Mouse (Mus musculus) retina, embryonic 14.5 days (tissue): ENCODE measurements at regions not wholly inside any gene's neighbourhood (a gene's known extent, or its start where the extent isn't known, plus 50 kb on each side); places are given as distances from the start of the nearest gene placed in this dataset.
"Not testable (repeated sequence)": the region's sequence is repeated elsewhere in the genome, so short reads cannot be mapped to it uniquely, and the experiment has no call there.

Experiments
- DNase-seq: peaks from one replicate; pipeline ENCODE4 v3.0.0-alpha.2; 2015; ENCODE audit warnings: low spot score

DNA sequence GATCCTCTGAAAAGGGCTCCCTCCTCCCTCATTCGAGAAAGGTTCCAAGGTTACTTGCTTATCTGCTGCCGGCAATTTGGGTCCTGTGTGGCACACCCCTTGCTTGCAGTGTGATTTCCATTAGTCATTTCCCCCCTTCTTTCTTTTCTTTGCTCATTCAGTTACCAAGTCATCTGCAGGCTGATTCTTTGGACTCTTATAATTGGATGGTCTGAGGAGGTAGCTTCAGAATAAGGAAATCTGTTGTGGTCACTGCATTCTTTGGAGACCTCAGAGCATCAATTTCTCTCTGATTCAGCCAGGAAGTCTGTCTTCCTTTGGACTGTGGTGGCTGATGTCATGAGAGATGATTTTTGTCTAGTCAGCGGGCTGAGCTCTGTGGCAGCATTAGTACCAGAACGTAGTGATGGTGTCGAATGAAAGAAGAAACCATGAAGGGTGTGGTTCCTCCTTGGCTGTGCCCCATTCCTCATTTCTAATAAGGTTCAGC, 91.4 kb upstream of the Mdm1 start:
- no peak for DNase-seq

- no peak for DNase-seq
Observed at GRCm38 (mm10) chr10:118052042-118052441, 89.6 kb upstream of the Mdm1 start.

GRCm38 (mm10) chr10:118052477-118052876, 89.1 kb upstream of the Mdm1 start:
- DNase-seq = no peak

DNA sequence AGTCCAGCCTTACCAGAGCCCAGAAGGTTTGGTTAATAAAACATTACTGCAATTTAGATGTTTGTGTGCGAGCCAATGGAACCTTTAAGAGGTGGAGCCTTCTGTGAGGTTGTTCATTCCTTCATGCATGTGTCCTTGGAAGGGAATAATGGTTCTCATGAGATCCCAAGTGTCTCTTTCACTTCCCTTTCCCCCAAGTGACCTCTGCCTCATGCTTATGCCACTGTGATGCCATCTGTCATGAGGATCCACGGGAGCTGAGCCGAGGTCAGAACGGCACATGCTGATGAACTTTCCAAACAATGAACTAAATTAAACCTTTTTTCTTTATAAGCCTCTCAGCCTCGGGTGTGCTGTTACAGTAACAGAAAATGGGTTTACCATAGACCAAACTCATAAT, 88.6 kb upstream of the Mdm1 start:
- no peak for DNase-seq

DNA sequence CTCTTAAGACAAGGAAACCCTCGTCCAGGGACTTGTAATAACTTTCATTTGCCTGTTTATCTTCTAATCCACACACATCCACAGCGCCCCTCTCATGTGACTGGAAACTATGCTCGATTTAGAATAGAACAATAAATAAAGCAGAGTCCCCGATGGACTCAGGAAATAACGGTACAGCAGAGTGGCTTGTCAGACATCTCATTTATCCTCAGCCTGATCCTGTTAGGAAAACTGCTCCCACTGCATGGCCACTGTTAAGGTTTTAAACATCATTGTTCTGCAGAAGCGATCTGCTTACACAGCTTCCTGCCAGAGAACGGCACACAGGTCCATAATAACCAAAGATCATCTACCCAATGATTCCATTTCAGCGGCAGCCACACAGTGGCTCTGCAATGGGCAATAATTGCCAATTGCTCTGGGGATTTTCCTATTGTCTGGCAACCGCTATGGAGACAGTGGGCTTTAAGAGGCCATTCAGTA, 84.8 kb upstream of the Mdm1 start:
- DNase-seq = peak; percentile 30

- no peak for DNase-seq
Observed at GRCm38 (mm10) chr10:118057516-118057915, 84.1 kb upstream of the Mdm1 start.

- DNase-seq = no peak
Observed at GRCm38 (mm10) chr10:118064816-118065216, 76.8 kb upstream of the Mdm1 start.

GRCm38 (mm10) chr10:118076341-118076740, 65.3 kb upstream of the Mdm1 start:
- DNase-seq = not testable (repeated sequence)

- no peak for DNase-seq
Observed at GRCm38 (mm10) chr10:118081636-118082166, 59.9 kb upstream of the Mdm1 start.

DNA sequence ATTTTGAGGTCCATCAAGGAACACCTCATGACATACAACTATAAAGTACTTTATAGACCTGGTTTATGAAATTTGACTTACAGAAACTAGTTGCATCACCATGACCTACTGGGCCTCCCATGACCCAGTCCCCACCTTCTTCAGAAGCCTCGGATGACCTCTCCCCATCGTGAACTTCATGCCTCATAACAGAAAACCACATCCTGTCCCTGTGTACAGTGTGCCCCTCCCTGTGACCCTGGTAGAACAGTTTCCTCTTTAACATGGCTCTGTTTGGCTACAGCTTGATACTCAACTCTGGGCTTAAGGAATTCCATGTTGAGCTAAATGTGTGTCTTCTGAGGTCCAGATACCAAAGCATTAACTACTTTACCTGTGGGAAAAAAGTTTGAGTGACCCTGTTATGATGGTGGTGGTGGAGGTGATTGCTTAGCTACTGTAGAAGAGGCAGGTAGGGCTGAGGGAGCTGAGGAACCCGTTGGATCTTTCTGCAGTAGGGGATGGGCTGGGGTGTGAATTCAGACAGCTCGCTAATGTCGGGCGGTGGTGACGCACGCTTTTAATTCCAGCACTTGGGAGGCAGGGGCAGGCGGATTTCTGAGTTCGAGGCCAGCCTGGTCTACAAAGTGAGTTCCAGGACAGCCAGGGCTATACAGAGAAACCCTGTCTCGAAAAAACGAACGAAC, 58.4 kb upstream of the Mdm1 start:
- no peak for DNase-seq

GRCm38 (mm10) chr10:118083721-118084075, 57.9 kb upstream of the Mdm1 start:
- DNase-seq = no peak

- no peak for DNase-seq
Observed at GRCm38 (mm10) chr10:118085046-118085983, 56.3 kb upstream of the Mdm1 start.

GRCm38 (mm10) chr10:118087570-118088340, 53.9 kb upstream of the Mdm1 start:
- no peak for DNase-seq

GRCm38 (mm10) chr10:118088499-118088898, 53.1 kb upstream of the Mdm1 start:
- DNase-seq = no peak

GRCm38 (mm10) chr10:118089879-118090278, 51.7 kb upstream of the Mdm1 start:
- no peak for DNase-seq

DNA sequence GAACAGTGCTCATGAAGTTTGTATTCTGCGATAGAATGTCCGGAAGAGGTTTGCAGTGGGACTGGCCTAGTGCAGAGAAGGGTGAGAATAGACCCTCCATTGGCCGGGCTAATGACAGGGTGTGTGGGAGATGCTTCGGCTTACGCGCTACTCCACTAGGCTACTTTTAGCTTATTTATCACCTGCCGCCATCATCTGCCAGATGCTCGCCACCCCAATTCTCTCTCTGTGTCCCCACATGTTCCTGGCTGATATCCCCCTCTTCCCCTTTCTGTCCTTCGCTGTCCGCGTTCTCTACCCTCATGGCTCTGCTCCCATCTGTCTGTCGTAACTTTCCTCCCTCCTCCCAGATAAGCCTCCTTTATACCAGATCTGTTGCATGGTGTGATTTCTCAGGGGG, 50.1 kb upstream of the Mdm1 start:
- no peak for DNase-seq
